In the genomic region with DNA sequence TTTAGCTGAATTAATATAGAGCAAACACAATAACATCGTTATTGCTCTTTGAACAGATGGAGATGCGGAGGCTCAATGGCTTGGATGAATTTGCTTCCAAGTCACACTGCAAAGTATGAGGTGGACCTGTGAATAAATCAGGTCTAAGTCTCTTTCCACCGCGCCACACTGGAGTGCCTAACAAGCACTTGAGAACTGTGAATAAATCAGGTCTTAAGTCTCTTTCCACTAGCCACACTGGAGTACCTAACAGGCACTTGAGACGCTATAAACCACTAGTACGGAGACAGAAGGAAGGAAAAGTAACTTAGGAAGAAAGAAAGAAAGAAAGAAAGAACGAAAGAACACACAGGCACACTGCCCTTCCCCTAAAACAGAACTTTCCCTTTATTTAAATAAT, we compare ENCODE assay signal across 8 mouse cellular contexts. TPM values are rescaled to one million over a fixed set of nuclear protein-coding genes. Genes with fewer than 3 reads are reported as not detected.
DNase-seq lines count a peak whose midpoint lies in the region; ATAC-seq and TF ChIP-seq lines count a peak whose summit lies in the region.

No protein-coding gene starts in this region.

- ATAC-seq in kidney, embryonic 14.5 days (ENCODE audit: low FRiP score, low TSS enrichment), result no peak
- no peak for ATAC-seq in embryonic facial prominence, embryonic 12.5 days (ENCODE audit: insufficient number of reproducible peaks, insufficient read depth, low FRiP score, low TSS enrichment)
- ATAC-seq in limb, embryonic 15.5 days (ENCODE audit: insufficient number of reproducible peaks, low FRiP score, low TSS enrichment, low read depth), result no peak

- peak overlapping the region; percentile 62 for H3ac ChIP-seq in myocyte (ENCODE audit: control insufficient read depth, insufficient read length)

- no peaks in the 10 kb centered on the region for H3K27me3 ChIP-seq in kidney, embryonic 14.5 days (ENCODE audit: control insufficient read depth, insufficient read depth, low read length)
- H3K27me3 ChIP-seq in embryonic facial prominence, embryonic 12.5 days, result no peaks in the 10 kb centered on the region
- no peaks in the 10 kb centered on the region for H3K27me3 ChIP-seq in limb, embryonic 15.5 days
- no peaks in the 10 kb centered on the region for H3K27me3 ChIP-seq in myocyte (ENCODE audit: control insufficient read depth, insufficient read depth, insufficient read length)

- peak overlapping the region; percentile 86 for H3K9ac ChIP-seq in kidney, embryonic 14.5 days (ENCODE audit: low read depth, low read length)
- peak overlapping the region; percentile 40; the same call in 1 of the 2 replicates for H3K9ac ChIP-seq in embryonic facial prominence, embryonic 12.5 days
- peak overlapping the region; percentile 74; the same call in 1 of the 2 replicates for H3K9ac ChIP-seq in limb, embryonic 15.5 days

- no peaks in the 10 kb centered on the region for H3K9me3 ChIP-seq in kidney, embryonic 14.5 days (ENCODE audit: control insufficient read depth, low read length)
- no peaks in the 10 kb centered on the region for H3K9me3 ChIP-seq in embryonic facial prominence, embryonic 12.5 days
- H3K9me3 ChIP-seq in limb, embryonic 15.5 days, result no peaks in the 10 kb centered on the region

- no peak for TF ChIP-seq POLR2A in myocyte (IDR thresholded peaks at IDR 0.05; ENCODE audit: insufficient read length, low read depth)

- no peaks in the 10 kb centered on the region for H3K36me3 ChIP-seq in kidney, embryonic 14.5 days (ENCODE audit: control insufficient read depth, insufficient read depth, low read length)
- H3K36me3 ChIP-seq in embryonic facial prominence, embryonic 12.5 days, result no peaks in the 10 kb centered on the region
- no peaks in the 10 kb centered on the region for H3K36me3 ChIP-seq in limb, embryonic 15.5 days
- no peaks in the 10 kb centered on the region for H3K36me3 ChIP-seq in myocyte (ENCODE audit: control insufficient read depth, insufficient read depth)

- H3K4me1 ChIP-seq in kidney, embryonic 14.5 days (ENCODE audit: control insufficient read depth, insufficient read depth, low read length), result 0 out of 2 replicates have a peak, but pooled peaks cover 6% of the 10 kb centered on the region
- peaks cover 7% of the 10 kb centered on the region; the same call in 1 of the 2 replicates for H3K4me1 ChIP-seq in embryonic facial prominence, embryonic 12.5 days
- peaks cover 7% of the 10 kb centered on the region; the same call in 1 of the 2 replicates for H3K4me1 ChIP-seq in limb, embryonic 15.5 days

- H3K79me2 ChIP-seq in myocyte (ENCODE audit: control insufficient read depth, insufficient read depth), result peaks cover 58% of the 10 kb centered on the region

- peak overlapping the region; percentile 96 for H3K4me3 ChIP-seq in kidney, embryonic 14.5 days (ENCODE audit: low read length)
- peak overlapping the region; percentile 93 for H3K4me3 ChIP-seq in embryonic facial prominence, embryonic 12.5 days
- H3K4me3 ChIP-seq in limb, embryonic 15.5 days, result peak overlapping the region; percentile 83
- peak overlapping the region; percentile 57 for H3K4me3 ChIP-seq in myocyte

- no peak overlapping the region; the same call in 1 of the 2 replicates for H3K27ac ChIP-seq in kidney, embryonic 14.5 days (ENCODE audit: low read depth, low read length)
- no peak overlapping the region for H3K27ac ChIP-seq in embryonic facial prominence, embryonic 12.5 days
- H3K27ac ChIP-seq in limb, embryonic 15.5 days, result no peak overlapping the region

- no peak for DNase-seq in kidney, adult 11 months
- DNase-seq in cerebellum, postnatal 14 days, result no peak
- no peak for DNase-seq in thymus, postnatal 36 days
- DNase-seq in urinary bladder, adult 18-20 months (ENCODE audit: low spot score in 2 of 2), result no peak

- H3K4me2 ChIP-seq in kidney, embryonic 14.5 days (replicated peaks; ENCODE audit: low read depth, low read length), result peak overlapping the region; percentile 57
- peak overlapping the region; percentile 65 for H3K4me2 ChIP-seq in embryonic facial prominence, embryonic 12.5 days (replicated peaks)
- H3K4me2 ChIP-seq in limb, embryonic 15.5 days, result peak overlapping the region; percentile 57
- peak overlapping the region; percentile 84 for H3K4me2 ChIP-seq in myocyte (ENCODE audit: low read depth)

- 12% methylated on average over 7 of the region's 7 CpGs for WGBS in kidney, embryonic 14.5 days
- 20% methylated on average over 7 of the region's 7 CpGs for WGBS in embryonic facial prominence, embryonic 12.5 days
- 13% methylated on average over 7 of the region's 7 CpGs for WGBS in limb, embryonic 15.5 days

TF ChIP-seq in myocyte, 11 proteins besides CTCF, POLR2A, EP300 and RAD21:
- no peak for TF ChIP-seq SRF (IDR thresholded peaks at IDR 0.05; ENCODE audit: control insufficient read depth, insufficient read length, low read depth)
- TF ChIP-seq TCF3 (IDR thresholded peaks at IDR 0.05; ENCODE audit: insufficient read length, low read depth), result no peak
- no peak for TF ChIP-seq MYOG (IDR thresholded peaks at IDR 0.05; ENCODE audit: control insufficient read depth in 1 of 3, insufficient read depth in 1 of 3, insufficient read length in 2 of 3, low read depth in 2 of 3)
- no peak for TF ChIP-seq E2F4 (IDR thresholded peaks at IDR 0.05; ENCODE audit: insufficient read depth)
- TF ChIP-seq MYOD1 (IDR thresholded peaks at IDR 0.05; ENCODE audit: control insufficient read depth in 1 of 3, insufficient read length in 2 of 3, low read depth in 2 of 3), result no peak
- TF ChIP-seq USF1 (IDR thresholded peaks at IDR 0.05; ENCODE audit: low read depth), result no peak
- no peak for TF ChIP-seq POLR2AphosphoS2 (IDR thresholded peaks at IDR 0.05; ENCODE audit: insufficient read length, low read depth)

RNA-seq across cellular contexts. Expression of gene Usp15, which starts 1.3 kb away (rescaled TPM):
- polyA plus RNA-seq in kidney, embryonic 14.5 days (2014; fragmentation: Nextera tagmentation; extraction: Ambion mirVana), result 73.9 and 84.1 TPM in 2 replicates
- polyA plus RNA-seq in embryonic facial prominence, embryonic 12.5 days (2016; fragmentation: Nextera tagmentation; extraction: Ambion mirVana), result 68.9 and 73.5 TPM in 2 replicates
- 63.3 and 63.9 TPM in 2 replicates for polyA plus RNA-seq in limb, embryonic 15.5 days (2015; fragmentation: Nextera tagmentation; extraction: Ambion mirVana)
- polyA plus RNA-seq in myocyte (2012; fragmentation: generic; extraction: Trizol), result 18.7 TPM
